Mouse (Mus musculus): ENCODE data around the gene Sept9. TPM values are rescaled to one million over a fixed set of nuclear protein-coding genes. Genes with fewer than 3 reads are reported as not detected.
A peak's percentile ranks its signal among the peaks of the same experiment; 100 is the strongest.

Sept9 gene
- total RNA-seq, 2 experiments from 2014 or later = 32.2 to 35.2 TPM

GRCm38 (mm10) chr11:117373870-117374269, 174.4 kb downstream of the Sept9 start:
- no peak for DNase-seq (ENCODE audit: low spot score)
- intact Hi-C loops (cut with DNase I) = no loop called here

DNA sequence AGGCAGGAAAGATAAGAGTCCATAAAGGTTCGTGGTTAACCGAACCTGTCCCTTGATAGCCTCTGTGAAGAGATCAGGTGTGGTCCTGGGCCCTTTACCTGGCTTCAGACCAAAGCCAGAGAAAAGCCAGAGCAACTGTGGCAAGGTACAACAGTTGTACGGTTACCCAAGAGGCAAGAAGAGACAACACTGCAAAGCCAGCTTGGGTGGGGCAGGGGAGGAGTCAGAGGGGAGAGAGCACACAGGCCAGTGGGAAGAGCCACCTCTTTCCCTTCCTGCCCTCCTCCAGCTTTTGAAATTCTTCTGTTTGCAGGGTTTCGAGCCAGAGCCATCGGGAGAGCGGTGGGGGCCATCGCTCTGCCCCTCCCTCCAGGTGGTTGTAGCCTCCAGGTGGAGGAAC, 174.8 kb downstream of the Sept9 start:
- no peak for DNase-seq (ENCODE audit: low spot score)
- intact Hi-C loops (cut with DNase I) = no loop called here

DNA sequence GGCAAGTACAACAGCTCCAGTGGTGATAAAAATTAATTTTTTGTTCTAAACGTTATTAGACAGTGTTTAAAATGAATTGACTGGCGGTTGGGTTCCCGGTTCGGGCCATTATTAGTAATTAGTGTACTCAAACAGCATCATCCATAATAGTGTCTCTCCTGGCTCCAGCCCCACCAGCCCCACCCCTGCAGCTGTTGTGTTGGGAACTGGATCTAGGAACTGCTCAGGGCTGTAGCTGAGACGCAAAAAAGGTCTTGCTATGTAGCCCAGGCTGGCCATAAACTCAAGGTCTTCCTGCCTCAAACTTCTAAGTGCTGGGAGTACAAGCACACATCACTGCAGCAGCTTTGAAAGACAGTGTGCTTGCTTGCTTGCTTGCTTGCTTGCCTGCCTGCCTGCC, 180.3 kb downstream of the Sept9 start:
- intact Hi-C loops (cut with DNase I) = no loop called here
- no peak for DNase-seq (ENCODE audit: low spot score)

- no peak for DNase-seq (ENCODE audit: low spot score)
- intact Hi-C loops (cut with DNase I) = loop anchor here (2.0 kb wide), 1 partner anchor 441 kb away; the partner anchor contains the start of gene Afmid
Measured at GRCm38 (mm10) chr11:117384235-117384634, 184.8 kb downstream of the Sept9 start.

DNA sequence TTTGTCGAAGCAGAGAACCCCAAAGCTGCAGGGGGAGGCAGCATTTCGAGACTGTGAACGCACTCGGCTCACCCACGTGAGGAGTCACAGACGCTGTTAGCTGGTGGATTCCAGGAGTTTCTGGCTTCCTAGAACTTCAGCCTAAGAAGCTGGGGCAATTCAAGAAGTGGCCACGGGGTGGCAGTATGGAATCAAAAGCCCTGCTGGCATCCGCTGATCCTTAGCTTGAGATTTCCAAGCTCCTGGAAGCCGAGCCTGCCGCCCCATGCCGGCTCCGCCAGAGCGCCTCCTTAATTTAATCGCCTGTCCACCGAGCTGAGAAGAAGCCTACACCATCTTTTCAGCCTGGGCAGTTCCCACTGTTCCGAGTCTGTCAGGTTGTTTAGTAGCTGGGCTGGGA, 185.4 kb downstream of the Sept9 start:
- intact Hi-C loops (cut with DNase I) = loop anchor here (2.0 to 5.0 kb wide), 3 partner anchors 37 to 440 kb away; partner anchors contain the start of gene Afmid
- DNase-seq (ENCODE audit: low spot score) = peak; percentile 75

GRCm38 (mm10) chr11:117385331-117386103, 186.1 kb downstream of the Sept9 start:
- no peak for DNase-seq (ENCODE audit: low spot score)
- intact Hi-C loops (cut with DNase I) = loop anchor here (2.0 to 5.0 kb wide), 3 partner anchors 37 to 439 kb away; partner anchors contain the start of gene Afmid

GRCm38 (mm10) chr11:117387241-117387640, 187.8 kb downstream of the Sept9 start:
- intact Hi-C loops (cut with DNase I) = loop anchor here (5.0 kb wide), 2 partner anchors 35 to 90 kb away; no protein-coding TSS in a partner anchor
- no peak for DNase-seq (ENCODE audit: low spot score)

DNA sequence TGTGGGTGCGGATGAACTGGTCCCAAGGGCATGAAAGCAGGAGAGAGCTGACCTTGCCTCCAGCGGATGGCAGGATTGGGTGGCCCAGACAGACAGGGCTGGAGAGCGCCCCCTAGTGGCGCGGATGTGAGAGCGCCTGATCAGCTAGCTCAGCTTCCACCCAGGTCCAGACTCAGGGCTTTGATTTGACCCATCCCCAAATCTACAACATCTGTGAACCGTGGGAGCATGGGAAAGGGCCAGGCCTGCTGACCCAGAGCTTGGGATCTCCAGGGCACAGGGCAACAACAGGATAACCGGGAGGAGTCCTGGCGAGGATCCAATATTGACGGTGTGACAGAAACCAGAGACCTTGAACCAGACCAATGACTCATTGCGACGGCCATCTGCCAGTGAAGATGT, 190.5 kb downstream of the Sept9 start:
- intact Hi-C loops (cut with DNase I) = no loop called here
- DNase-seq (ENCODE audit: low spot score) = peak; percentile 55

DNA sequence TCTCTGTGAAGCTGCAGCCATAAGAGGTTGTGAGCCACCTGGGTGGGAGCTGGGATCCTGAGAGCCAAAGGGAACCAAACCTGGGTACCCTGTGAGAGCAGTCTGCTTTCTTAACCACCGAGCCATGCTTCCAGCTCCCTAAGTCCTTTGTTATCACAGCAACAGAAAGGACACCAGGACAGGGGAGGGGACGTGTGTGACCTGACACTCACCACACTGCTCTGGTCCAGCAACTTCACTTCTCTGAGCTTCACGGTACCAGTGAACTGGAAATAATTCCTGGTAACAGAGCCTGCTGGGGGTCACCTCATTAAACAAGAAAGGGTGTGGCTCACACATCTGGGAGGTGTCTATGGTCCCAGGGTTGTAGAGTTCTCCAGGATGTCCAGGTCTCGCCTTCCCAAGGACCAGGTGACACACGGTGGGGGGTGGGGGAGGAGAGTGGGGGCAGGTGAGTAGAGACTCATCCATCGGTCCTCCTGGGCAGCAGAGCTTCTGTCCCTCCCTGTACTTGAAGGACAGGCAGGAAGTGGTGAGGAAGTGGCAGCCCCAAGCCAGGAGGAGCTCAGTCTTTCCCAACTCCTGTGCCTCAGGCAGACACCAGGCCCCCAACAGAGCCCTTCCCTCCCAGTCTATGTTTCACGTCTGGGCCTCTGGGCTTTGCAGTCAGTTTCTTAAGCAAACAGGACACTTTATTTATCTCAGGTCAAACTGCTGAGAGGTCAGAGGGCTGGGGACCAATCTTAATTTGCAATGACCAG, 191.5 kb downstream of the Sept9 start:
- DNase-seq (ENCODE audit: low spot score) = no peak
- intact Hi-C loops (cut with DNase I) = no loop called here

DNA sequence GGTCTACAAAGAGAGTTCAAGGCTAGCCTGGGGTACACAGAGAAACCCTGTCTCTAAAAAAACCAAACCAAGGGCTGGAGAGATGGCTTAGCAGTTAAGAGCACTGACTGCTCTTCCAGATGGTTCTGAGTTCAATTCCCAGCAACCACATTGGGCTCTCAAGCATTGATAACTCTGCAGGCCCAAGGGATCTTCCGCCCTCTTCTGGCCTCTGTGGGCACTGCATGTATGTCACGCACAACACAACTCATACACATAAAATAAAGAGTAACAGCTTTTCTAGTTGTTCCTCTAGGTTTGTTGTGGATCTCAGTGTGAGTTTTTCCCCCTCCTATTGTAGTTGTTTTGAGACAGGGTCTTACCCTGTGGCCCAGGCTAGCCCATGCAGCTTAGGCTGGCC, 192.8 kb downstream of the Sept9 start:
- intact Hi-C loops (cut with DNase I) = no loop called here
- no peak for DNase-seq (ENCODE audit: low spot score)

DNA sequence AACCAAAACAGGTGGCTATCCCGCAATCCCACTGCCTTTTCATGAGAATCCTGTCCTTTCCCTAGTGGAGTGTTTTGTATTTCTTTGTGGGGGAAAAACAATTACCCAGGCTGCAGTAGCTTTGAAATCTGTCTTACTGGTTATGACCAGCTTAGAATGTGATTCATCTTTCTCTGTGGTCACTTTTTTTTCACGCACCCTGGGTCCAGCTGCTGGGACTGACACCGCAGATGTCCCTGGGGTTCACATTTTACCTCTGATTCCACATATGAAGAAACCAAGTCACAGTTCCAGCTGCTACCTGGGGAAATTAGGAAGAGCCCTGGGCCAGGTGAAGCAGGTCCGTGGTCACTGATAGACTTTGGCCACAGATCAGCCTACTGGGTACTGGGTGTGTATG, 194.3 kb downstream of the Sept9 start:
- intact Hi-C loops (cut with DNase I) = no loop called here
- DNase-seq (ENCODE audit: low spot score) = no peak

DNA sequence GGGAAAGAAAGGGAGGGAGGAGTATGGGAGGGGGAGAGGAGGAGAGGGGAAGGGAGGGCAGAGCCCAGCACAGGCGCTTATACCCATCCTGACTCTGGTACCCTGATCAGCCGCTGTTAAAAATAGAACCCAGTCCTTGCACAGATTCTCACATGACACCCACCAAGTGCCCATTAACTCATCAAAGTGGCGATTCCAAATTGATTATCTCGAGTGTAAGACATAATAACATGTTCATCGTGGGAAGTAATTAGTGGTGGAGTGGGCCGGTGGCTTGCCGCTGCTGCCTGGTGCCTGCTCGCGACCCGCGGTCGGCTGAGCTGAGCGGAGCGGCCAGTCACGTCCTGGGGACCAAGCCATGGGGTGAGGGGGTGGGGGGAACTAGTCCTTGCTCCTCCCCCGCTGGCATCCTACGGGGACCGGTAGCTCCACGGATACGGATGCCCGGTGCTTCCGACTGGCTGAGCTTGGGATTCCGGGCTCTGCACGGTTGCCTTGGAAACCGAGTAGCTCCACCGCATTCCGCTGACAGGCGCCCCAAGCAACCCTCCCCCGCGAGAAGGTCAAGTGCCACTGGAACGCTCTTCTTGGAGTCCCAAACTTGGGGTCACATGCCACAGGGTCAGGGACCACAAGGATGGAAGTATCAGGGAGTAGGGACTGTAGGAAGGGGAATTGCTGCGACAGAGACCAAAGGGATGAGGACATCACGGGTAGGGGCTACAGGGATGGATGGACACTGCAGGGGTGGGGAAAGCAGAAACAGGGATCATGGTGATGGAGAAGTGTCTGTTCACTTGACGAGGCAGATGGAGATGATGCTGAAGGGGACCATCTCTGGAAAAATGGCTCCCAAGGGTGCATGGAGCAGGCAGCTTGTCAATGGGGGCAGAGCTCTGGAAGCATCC, 195.0 kb downstream of the Sept9 start:
- DNase-seq (ENCODE audit: low spot score) = no peak
- intact Hi-C loops (cut with DNase I) = no loop called here

GRCm38 (mm10) chr11:117395228-117395627, 195.8 kb downstream of the Sept9 start:
- no peak for DNase-seq (ENCODE audit: low spot score)
- intact Hi-C loops (cut with DNase I) = no loop called here

GRCm38 (mm10) chr11:117396929-117397328, 197.5 kb downstream of the Sept9 start:
- DNase-seq (ENCODE audit: low spot score) = no peak
- intact Hi-C loops (cut with DNase I) = no loop called here

GRCm38 (mm10) chr11:117397755-117398154, 198.3 kb downstream of the Sept9 start:
- no peak for DNase-seq (ENCODE audit: low spot score)
- intact Hi-C loops (cut with DNase I) = no loop called here

DNA sequence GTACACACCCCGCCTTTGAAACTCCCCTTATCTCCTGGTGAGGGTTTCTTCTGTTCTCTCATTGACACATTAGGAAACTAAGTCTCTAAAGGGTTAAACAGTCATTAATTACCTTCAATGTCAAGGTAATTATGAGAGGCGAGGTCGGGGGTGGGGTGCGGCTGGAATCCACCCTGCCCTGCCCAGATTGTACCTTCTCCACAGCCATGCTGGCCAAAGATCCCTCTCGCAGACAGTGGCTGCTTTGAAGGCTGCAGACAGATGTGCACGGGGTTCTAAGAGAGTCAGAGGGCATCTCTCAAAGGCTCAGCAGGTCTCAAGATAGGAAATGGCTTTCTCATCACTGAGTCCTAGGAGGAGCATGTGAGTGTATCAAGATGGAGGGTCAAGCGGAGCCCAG, 198.7 kb downstream of the Sept9 start:
- no peak for DNase-seq (ENCODE audit: low spot score)
- intact Hi-C loops (cut with DNase I) = no loop called here

- DNase-seq (ENCODE audit: low spot score) = no peak
- intact Hi-C loops (cut with DNase I) = no loop called here
Measured at GRCm38 (mm10) chr11:117401583-117402367, 202.3 kb downstream of the Sept9 start.

GRCm38 (mm10) chr11:117402550-117402949, 203.1 kb downstream of the Sept9 start:
- no peak for DNase-seq (ENCODE audit: low spot score)
- intact Hi-C loops (cut with DNase I) = no loop called here

DNA sequence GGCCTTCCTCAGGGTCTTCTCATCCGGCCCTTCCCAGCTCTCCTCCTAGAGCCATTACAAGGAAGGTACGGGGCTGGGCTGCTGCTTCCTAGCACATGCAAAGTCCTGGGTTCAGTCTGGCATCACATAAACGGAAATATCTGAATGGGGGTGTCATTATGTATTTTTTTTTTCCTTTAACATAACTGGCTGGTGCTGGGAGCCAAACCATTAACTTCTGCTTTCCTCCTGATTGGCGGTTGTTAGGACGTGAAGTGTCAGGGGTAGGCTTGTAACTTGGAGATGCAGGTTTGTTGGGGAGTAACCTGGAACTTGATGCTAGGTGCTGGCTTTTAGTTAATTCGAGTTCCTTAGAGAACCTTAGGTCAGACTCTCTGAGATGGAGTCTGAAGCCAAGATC, 203.6 kb downstream of the Sept9 start:
- DNase-seq (ENCODE audit: low spot score) = no peak
- intact Hi-C loops (cut with DNase I) = no loop called here

Measured in heart, postnatal 25 days (tissue).